Mouse (Mus musculus) midbrain, embryonic 16.5 days (tissue): ENCODE results near the gene P2rx5. TPM values are rescaled to one million over a fixed set of nuclear protein-coding genes. Genes with fewer than 3 reads are reported as not detected.

ENCODE experiments used
- ATAC-seq: fragments of 200-750 bp; cut with Nextera tagmentation; 2 replicates; pipeline ENCODE4 v1.8.0; 2017; ENCODE audit warnings: moderate TSS enrichment
- H3K27ac ChIP-seq: fragments of 300-500 bp; sonication (generic); 2 replicates; pipeline ENCODE4 v1.5.1; 2014; ENCODE audit warnings: mild to moderate bottlenecking, low read length, mixed read lengths
- H3K27me3 ChIP-seq: fragments of 300-500 bp; sonication (generic); 2 replicates; pipeline ENCODE4 v1.6.1; 2014; ENCODE audit warnings: low read depth, low read length, mixed read lengths; ENCODE audit not compliant: control insufficient read depth, insufficient read depth
- H3K36me3 ChIP-seq: fragments of 300-500 bp; sonication (generic); 2 replicates; pipeline ENCODE4 v1.6.1; 2014; ENCODE audit warnings: mild to moderate bottlenecking, low read length, moderate library complexity, mixed read lengths; ENCODE audit not compliant: control insufficient read depth, insufficient read depth
- H3K4me1 ChIP-seq: fragments of 300-500 bp; sonication (generic); 2 replicates; pipeline ENCODE4 v1.6.1; 2014; ENCODE audit warnings: mild to moderate bottlenecking, low read length, mixed read lengths; ENCODE audit not compliant: control insufficient read depth, insufficient read depth
- H3K4me2 ChIP-seq: fragments of 300-500 bp; sonication (generic); 2 replicates; pipeline ENCODE4 v1.6.1; 2014; ENCODE audit warnings: mild to moderate bottlenecking, low read length, mixed read lengths
- H3K4me3 ChIP-seq: fragments of 300-500 bp; sonication (generic); 2 replicates; pipeline ENCODE4 v1.5.1; 2014; ENCODE audit warnings: low read depth, mild to moderate bottlenecking, low read length, moderate library complexity, mixed read lengths
- H3K9ac ChIP-seq: fragments of 300-500 bp; sonication (generic); 2 replicates; pipeline ENCODE4 v1.6.1; 2014; ENCODE audit warnings: low read depth, low read length, mixed read lengths
- H3K9me3 ChIP-seq: fragments of 300-500 bp; sonication (generic); replicated peaks from 2 replicates; pipeline ENCODE4 v1.6.1; 2014; ENCODE audit warnings: mild to moderate bottlenecking, low read length, mixed read lengths; ENCODE audit not compliant: control insufficient read depth, poor library complexity, severe bottlenecking
- WGBS: fragments of 180-500 bp; shearing (Covaris S2); extraction: QIAGEN DNeasy Blood & Tissue Kit; methylation state at CpG from one replicate; pipeline ENCODE4 v1.1.7; 2014; 5-methylcytosine and 5-hydroxymethylcytosine counted together
- polyA plus RNA-seq: library from polyadenylated mRNA; unstranded; fragments of >200 nt; fragmentation: Nextera tagmentation; extraction: Ambion mirVana; gene quantifications from 2 replicates; pipeline ENCODE4 v1.2.1, GENCODE M21; 2015

P2rx5 gene
- polyA plus RNA-seq, 1 experiment from 2014 or later, result 0.29 TPM

DNA sequence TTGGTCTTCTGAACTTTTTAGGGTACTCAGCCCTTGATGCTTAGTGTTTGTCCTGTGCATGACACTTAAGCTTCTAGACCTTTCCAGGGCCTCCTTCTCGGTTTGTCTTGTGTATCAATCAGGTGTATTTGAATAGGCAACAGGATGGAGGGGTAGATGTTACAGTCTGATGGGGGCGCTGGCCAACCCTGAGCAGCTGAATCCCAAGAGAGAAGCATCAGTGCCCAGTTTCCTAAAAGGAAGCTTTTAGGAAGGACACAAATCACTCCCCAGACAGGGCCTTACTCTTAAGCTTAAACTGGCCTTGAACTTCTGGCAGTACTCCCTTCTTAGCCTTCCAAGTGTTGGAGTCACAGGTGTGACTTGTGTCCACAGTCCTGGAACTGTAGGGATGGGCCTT, 17.7 kb downstream of the P2rx5 start:
- peaks cover 30% of the 10 kb centered on the region for H3K4me1 ChIP-seq
- H3K27me3 ChIP-seq, result no peaks in the 10 kb centered on the region
- peak overlapping the region; percentile 89 for H3K9ac ChIP-seq
- H3K9me3 ChIP-seq, result no peaks in the 10 kb centered on the region
- 6% methylated on average over 2 of the region's 2 CpGs for WGBS
- H3K27ac ChIP-seq, result peak overlapping the region; percentile 83
- no peak for ATAC-seq
- H3K4me2 ChIP-seq, result peak overlapping the region; percentile 86
- peak overlapping the region; percentile 82 for H3K4me3 ChIP-seq
- peaks cover 3% of the 10 kb centered on the region; the same call in 1 of the 2 replicates for H3K36me3 ChIP-seq

DNA sequence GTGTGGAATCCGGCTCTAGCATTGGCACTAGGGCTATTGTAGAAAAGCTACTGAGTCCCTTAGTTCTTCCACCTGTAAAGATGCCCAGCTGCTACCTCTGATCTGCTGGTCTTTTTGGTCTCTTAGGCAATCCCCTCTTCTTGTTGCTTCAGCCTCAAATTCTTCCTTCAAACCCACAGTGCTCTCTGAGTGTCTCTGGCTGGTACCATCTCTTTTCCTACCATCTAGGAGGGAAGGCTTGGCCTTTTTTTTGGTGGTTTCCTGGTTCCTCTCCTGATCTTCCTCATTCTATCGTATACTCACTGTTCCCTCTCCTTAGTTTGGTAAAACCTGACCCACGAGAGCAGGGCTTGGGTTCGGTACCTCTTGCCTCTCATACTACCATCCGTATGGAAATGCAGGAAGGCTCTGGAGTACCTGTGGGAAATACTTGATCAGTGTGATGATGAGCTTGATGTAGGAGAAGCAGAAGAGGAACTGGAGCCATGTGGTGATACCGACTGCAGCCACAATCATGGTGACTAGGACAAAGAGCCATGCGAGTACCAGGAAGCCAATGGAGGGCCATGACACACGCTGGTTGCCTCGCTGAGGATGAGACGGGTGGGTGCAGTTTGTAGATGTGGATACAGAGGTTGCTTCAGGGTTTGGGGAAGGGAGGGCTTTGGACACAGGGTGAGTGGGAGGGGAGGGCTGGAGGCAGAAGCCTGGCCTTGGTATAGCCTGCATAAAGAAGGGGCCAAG, 25.8 kb downstream of the P2rx5 start:
- H3K36me3 ChIP-seq, result peaks cover 25% of the 10 kb centered on the region
- no peak for ATAC-seq

DNA sequence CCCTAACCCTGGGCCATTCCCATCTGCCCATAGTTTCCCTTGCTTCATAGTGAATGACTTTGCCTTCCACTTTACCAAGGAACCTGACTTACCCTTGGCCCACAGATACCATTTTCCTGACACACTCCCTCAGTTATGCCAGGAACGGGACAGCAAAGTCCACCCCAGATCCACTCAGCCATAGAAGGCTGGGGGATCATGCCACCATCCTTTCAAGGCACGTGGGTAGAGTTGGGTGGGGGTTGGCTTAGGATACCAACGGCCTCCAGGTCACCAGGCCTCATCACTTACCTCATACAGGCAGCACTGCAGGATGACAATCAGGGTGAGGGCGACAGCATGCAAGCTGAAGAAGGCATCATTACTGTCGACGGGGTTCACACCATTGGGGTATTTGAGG, 27.0 kb downstream of the P2rx5 start:
- H3K36me3 ChIP-seq, result peaks cover 33% of the 10 kb centered on the region
- no peaks in the 10 kb centered on the region for H3K27me3 ChIP-seq
- no peak overlapping the region for H3K4me2 ChIP-seq
- no peak overlapping the region for H3K4me3 ChIP-seq
- no peak overlapping the region for H3K27ac ChIP-seq
- H3K9ac ChIP-seq, result no peak overlapping the region
- no peak for ATAC-seq
- H3K9me3 ChIP-seq, result no peaks in the 10 kb centered on the region
- WGBS, result 92% methylated on average over 6 of the region's 6 CpGs
- H3K4me1 ChIP-seq, result no peaks in the 10 kb centered on the region

More for the DNA sequence above, 25.8 kb downstream of the P2rx5 start:
- Histone ChIP-seq H3K27me3 (no peaks in the 10 kb centered on the region), H3K9ac (no peak overlapping the region), H3K4me1 (no peaks in the 10 kb centered on the region), H3K27ac (no peak overlapping the region), H3K9me3 (no peaks in the 10 kb centered on the region), H3K4me3 (no peak overlapping the region), H3K4me2 (no peak overlapping the region)
- WGBS, result 92% methylated on average over 10 of the region's 10 CpGs

DNA sequence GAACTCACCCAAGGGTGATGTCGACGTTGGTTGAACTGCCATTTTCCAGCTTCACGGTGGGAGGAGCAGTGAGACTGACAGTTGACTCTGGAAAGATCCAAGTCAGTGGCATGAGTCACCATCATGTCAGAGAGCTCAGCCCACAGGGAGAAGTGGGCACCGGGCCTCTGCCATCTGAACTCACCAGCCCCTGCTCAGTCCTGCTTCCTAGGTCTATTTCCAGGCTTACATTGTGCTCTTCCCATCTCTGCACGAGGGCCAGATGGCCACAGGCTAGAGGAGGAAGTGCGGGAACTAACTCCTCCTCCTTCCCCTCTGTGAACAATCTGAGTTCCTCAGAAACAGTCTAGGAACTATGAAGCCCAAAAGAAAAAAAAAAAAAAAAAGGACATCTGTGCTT, 32.8 kb downstream of the P2rx5 start:
- peaks cover 16% of the 10 kb centered on the region for H3K36me3 ChIP-seq
- 80% methylated on average over 6 of the region's 6 CpGs for WGBS

DNA sequence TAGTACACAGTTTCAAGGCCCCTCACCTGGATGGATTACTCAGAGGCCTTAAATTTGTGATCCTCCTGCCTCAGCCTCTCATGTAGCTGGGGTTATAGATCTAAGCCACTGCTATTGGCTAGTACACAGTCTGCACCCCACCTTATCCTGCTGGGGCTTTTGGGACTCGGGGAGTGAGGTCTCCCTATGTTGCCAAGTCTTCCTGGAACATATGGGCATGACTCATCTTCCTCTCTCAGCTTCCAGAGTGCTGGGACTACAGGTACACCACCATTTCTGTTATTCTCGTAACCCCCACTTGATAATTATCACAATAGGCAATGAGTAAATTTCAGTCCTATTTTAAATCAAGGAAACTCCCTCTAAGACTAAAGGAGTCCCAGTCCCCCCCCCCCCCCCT, 34.2 kb downstream of the P2rx5 start:
- H3K9ac ChIP-seq, result no peak overlapping the region
- H3K27me3 ChIP-seq, result no peaks in the 10 kb centered on the region
- H3K4me1 ChIP-seq, result peaks cover 8% of the 10 kb centered on the region; the same call in 1 of the 2 replicates
- H3K9me3 ChIP-seq, result no peaks in the 10 kb centered on the region
- 74% methylated on average over 2 of the region's 2 CpGs for WGBS
- no peak overlapping the region for H3K27ac ChIP-seq
- no peak overlapping the region for H3K4me2 ChIP-seq
- no peak for ATAC-seq
- peaks cover 16% of the 10 kb centered on the region for H3K36me3 ChIP-seq
- H3K4me3 ChIP-seq, result no peak overlapping the region

More for the DNA sequence above, 32.8 kb downstream of the P2rx5 start:
- ATAC-seq, result no peak
- Histone ChIP-seq H3K9me3 (no peaks in the 10 kb centered on the region), H3K27ac (no peak overlapping the region), H3K9ac (no peak overlapping the region), H3K4me2 (no peak overlapping the region), H3K27me3 (no peaks in the 10 kb centered on the region), H3K4me1 (peaks cover 3% of the 10 kb centered on the region; the same call in 1 of the 2 replicates), H3K4me3 (no peak overlapping the region)

DNA sequence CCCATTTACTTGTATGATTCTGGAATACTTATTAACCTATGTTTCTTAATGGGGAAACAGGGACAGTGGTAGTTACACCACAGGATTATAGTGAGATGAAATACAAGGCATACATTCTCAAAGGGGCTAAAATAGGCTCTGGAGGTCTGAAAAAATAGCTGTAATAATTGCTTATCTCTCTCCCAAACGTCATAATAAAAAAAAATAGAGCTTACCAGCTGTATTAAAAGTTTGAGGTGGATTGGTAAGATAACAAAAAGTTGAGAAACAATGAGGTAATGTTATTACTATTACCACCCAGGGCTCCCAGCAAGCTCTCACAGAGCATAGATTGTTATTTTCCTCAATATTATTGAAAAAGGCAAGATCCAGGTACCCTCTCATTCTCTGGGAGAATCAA, 38.0 kb downstream of the P2rx5 start:
- H3K9me3 ChIP-seq, result no peaks in the 10 kb centered on the region
- H3K4me3 ChIP-seq, result peak overlapping the region; percentile 73
- ATAC-seq, result no peak
- no peaks in the 10 kb centered on the region for H3K36me3 ChIP-seq
- peaks cover 11% of the 10 kb centered on the region for H3K4me1 ChIP-seq
- WGBS, result 8% methylated on average over 1 of the region's 1 CpGs
- H3K27ac ChIP-seq, result no peak overlapping the region; the same call in 1 of the 2 replicates
- peak overlapping the region; percentile 91 for H3K4me2 ChIP-seq
- H3K9ac ChIP-seq, result peak overlapping the region; percentile 90
- H3K27me3 ChIP-seq, result no peaks in the 10 kb centered on the region

DNA sequence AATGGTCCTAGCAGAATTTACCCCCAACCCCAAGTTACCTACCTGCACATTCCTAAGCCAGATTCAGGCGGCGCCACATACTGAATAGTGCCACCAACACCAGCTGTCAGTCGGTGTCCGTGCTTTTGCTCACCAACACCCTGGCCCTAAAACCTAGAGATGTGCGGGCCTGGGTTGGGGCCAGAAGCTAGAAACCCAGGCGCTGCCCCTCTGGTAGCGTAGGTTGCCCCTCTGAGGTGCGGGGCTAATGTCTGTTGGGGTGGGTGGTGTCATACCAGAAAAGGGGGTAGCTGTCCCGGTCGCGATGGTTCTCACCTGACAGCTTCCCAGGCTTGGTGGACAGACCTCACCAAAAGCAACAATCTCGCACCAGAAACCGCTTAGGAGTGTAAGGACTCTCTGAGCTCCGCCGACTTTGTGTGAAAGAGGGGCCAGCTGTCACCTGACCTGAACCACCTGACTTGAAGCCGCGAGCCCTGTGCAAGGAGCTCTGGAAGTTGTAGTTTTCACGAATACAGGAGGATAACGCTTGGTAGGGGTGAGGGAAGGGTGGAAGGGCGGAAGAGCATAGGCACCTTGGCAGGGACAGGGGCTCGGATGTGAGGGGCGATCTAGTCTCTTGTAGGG, 38.5 kb downstream of the P2rx5 start, which contains the start of gene Ctns:
Ctns (minus strand) TSS at position 440 of the 627 bp plus-strand sequence.
- H3K36me3 ChIP-seq, result no peaks in the 10 kb centered on the region
- H3K27ac ChIP-seq, result peak within 1 kb of the TSS; percentile 77
- H3K4me3 ChIP-seq, result peak within 1 kb of the TSS; percentile 73
- H3K9me3 ChIP-seq, result no peaks in the 10 kb centered on the region
- peak within 1 kb of the TSS; percentile 91 for H3K4me2 ChIP-seq
- ATAC-seq, result peak; percentile 98
- peaks cover 11% of the 10 kb centered on the region for H3K4me1 ChIP-seq
- H3K27me3 ChIP-seq, result no peaks in the 10 kb centered on the region
- H3K9ac ChIP-seq, result peak within 1 kb of the TSS; percentile 90
- WGBS, result under 1% methylated on average over 22 of the region's 22 CpGs

DNA sequence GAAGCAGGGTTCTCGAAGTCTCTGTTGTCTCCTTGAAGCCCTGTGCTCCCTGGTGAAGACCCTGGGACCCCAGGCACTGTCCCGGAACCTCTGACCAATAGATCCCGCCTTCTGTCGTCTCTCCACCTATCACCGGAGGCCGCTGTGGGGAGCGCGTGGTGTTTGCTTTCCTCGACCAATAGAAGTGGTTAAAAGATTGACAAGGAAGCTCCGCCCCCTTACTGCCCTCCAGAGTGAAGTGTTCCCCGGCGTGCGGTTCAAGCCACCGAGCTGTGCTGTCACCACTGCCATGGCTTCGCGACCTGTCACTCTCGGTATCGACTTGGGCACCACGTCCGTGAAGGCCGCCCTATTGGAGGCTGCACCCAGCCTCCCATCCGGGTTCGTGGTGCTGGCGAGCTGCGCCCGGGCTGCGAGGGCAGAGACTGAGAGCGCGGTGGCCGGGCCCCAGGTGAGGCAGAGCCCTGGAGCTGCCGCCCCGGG, 39.0 kb downstream of the P2rx5 start, which contains the start of gene Shpk:
Shpk (plus strand) TSS at position 231 of the 483 bp plus-strand sequence.
- ATAC-seq, result peak; percentile 97
- H3K36me3 ChIP-seq, result no peaks in the 10 kb centered on the region
- H3K9ac ChIP-seq, result peak within 1 kb of the TSS; percentile 90
- H3K4me3 ChIP-seq, result peak within 1 kb of the TSS; percentile 73
- peaks cover 11% of the 10 kb centered on the region for H3K4me1 ChIP-seq
- WGBS, result under 1% methylated on average over 31 of the region's 32 CpGs
- H3K27me3 ChIP-seq, result no peaks in the 10 kb centered on the region
- H3K9me3 ChIP-seq, result no peaks in the 10 kb centered on the region
- peak within 1 kb of the TSS; percentile 91 for H3K4me2 ChIP-seq
- H3K27ac ChIP-seq, result peak within 1 kb of the TSS; percentile 77

DNA sequence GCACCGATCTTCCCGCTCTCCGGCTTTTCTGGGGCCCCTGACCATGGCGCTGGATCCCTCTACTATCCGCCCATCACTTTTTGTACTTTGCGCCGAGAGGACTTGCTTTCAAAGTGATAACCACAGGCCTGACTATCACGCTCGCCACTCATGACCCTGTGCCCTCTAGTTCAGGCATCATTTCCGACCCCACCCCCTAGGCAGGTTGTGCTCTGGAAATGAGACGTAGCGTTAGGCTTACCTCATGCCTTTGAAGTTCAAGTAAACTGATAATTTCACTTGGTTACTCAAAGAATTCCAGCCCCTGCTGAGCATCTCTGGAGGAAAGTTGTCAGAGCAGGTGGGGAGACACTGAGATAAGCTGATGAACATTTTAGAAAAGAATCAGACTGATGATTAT, 39.7 kb downstream of the P2rx5 start:
- WGBS, result 2% methylated on average over 12 of the region's 12 CpGs
- peak overlapping the region; percentile 91 for H3K4me2 ChIP-seq
- H3K9ac ChIP-seq, result peak overlapping the region; percentile 90
- H3K9me3 ChIP-seq, result no peaks in the 10 kb centered on the region
- peak overlapping the region; percentile 66; the same call in 1 of the 2 replicates for H3K27ac ChIP-seq
- H3K4me1 ChIP-seq, result peaks cover 11% of the 10 kb centered on the region
- H3K4me3 ChIP-seq, result peak overlapping the region; percentile 73
- H3K27me3 ChIP-seq, result no peaks in the 10 kb centered on the region
- ATAC-seq, result no peak
- no peaks in the 10 kb centered on the region for H3K36me3 ChIP-seq
